Mouse (Mus musculus) C2C12 (cell line): ENCODE results near the gene Mrpl54. TPM values are rescaled to one million over a fixed set of nuclear protein-coding genes. Genes with fewer than 3 reads are reported as not detected.

Experiments
- H3K27me3 ChIP-seq: one replicate; pipeline ENCODE4 v1.6.1; 2011; ENCODE audit not compliant: control insufficient read depth, insufficient read depth, insufficient read length
- H3K36me3 ChIP-seq: one replicate; pipeline ENCODE4 v1.6.1; 2011; ENCODE audit not compliant: control insufficient read depth, insufficient read depth
- H3K4me3 ChIP-seq: one replicate; pipeline ENCODE4 v1.5.1; 2011; ENCODE audit warnings: mild to moderate bottlenecking, control low read depth; ENCODE audit not compliant: poor library complexity, insufficient read depth, severe bottlenecking
- H3K79me2 ChIP-seq: one replicate; pipeline ENCODE4 v1.6.1; 2011; ENCODE audit not compliant: control insufficient read depth, insufficient read depth
- H3K79me3 ChIP-seq: one replicate; pipeline ENCODE4 v1.6.1; 2011; ENCODE audit warnings: low read depth, control low read depth
- H3ac ChIP-seq: one replicate; pipeline ENCODE3; 2011; ENCODE audit warnings: low read depth; ENCODE audit not compliant: control insufficient read depth, insufficient read length
- CEBPB ChIP-seq: IDR thresholded peaks from one replicate; pipeline ENCODE4 v1.6.1; 2011; ENCODE audit warnings: low read depth, mild to moderate bottlenecking, control low read depth, moderate library complexity
- CTCF ChIP-seq: IDR thresholded peaks from one replicate; pipeline ENCODE4 v1.5.1; 2011; ENCODE audit not compliant: control insufficient read depth, insufficient read depth, insufficient read length
- FOSL1 ChIP-seq: IDR thresholded peaks from one replicate; pipeline ENCODE4 v1.8.0; 2011; ENCODE audit warnings: mild to moderate bottlenecking, low read length; ENCODE audit not compliant: poor library complexity, insufficient read depth, severe bottlenecking
- MAX ChIP-seq: IDR thresholded peaks from one replicate; pipeline ENCODE4 v1.6.1; 2011; ENCODE audit warnings: mild to moderate bottlenecking, control low read depth
- MYOD1 ChIP-seq: IDR thresholded peaks from one replicate; pipeline ENCODE4 v1.6.1; 2011; ENCODE audit warnings: low read depth; ENCODE audit not compliant: control insufficient read depth, insufficient read length
- MYOG ChIP-seq: IDR thresholded peaks from one replicate; pipeline ENCODE4 v1.6.1; 2011; ENCODE audit not compliant: control insufficient read depth, insufficient read length; ENCODE audit errors: extremely low read depth
- USF1 ChIP-seq: IDR thresholded peaks from one replicate; pipeline ENCODE4 v1.6.1; 2011; ENCODE audit warnings: low read depth, mild to moderate bottlenecking, control low read depth, moderate library complexity
- polyA plus RNA-seq: library from polyadenylated mRNA; unstranded; fragments of >200 nt; fragmentation: generic; extraction: Trizol; gene quantifications from one replicate; pipeline ENCODE4 v1.2.1, GENCODE M21; 2012; ENCODE audit warnings: missing spikeins

Mrpl54 gene
- polyA plus RNA-seq, 1 experiment, result 174 TPM

- Histone ChIP-seq H3ac (no peak overlapping the region), H3K27me3 (no peaks in the 10 kb centered on the region), H3K4me3 (no peak overlapping the region), H3K79me2 (peaks cover 94% of the 10 kb centered on the region), H3K79me3 (peaks cover 51% of the 10 kb centered on the region), H3K36me3 (no peaks in the 10 kb centered on the region)
- no peak for TF ChIP-seq USF1
- no peak for TF ChIP-seq FOSL1
- no peak for TF ChIP-seq MAX
- no peak for TF ChIP-seq MYOG
- TF ChIP-seq CTCF, result no peak
- TF ChIP-seq CEBPB, result no peak
- TF ChIP-seq MYOD1, result no peak
Observed at GRCm38 (mm10) chr10:81298369-81299100, 31.8 kb upstream of the Mrpl54 start.

- Histone ChIP-seq H3K27me3 (no peaks in the 10 kb centered on the region), H3K4me3 (no peak overlapping the region), H3ac (no peak overlapping the region), H3K79me3 (peaks cover 52% of the 10 kb centered on the region), H3K79me2 (peaks cover 94% of the 10 kb centered on the region), H3K36me3 (no peaks in the 10 kb centered on the region)
- TF ChIP-seq CEBPB (no peak), MYOD1 (no peak), FOSL1 (no peak), CTCF (no peak), MAX (no peak), USF1 (no peak), MYOG (no peak)
Observed at GRCm38 (mm10) chr10:81297845-81298244, 31.1 kb upstream of the Mrpl54 start.

DNA sequence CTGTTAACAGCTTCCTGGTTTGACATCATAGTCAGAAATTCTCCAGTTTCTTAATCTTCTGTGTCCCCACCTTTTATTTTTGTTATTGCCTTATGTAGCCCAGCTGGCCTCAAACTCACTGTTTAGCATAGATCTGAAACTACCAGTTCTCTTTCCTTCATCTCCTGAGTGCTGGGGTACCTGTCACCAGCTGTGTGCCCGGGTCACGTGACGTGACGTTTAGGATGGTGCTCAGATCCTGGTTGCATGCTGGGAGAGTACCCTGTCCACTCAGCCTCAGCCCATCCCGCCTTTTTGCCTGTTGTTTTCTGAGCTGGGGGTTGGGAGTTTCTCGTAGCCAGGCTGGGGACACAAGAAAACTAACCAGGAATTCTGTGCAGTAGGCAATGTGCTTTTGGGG is 30.5 kb upstream of the Mrpl54 start:
- H3K79me2 ChIP-seq, result peaks cover 93% of the 10 kb centered on the region

DNA sequence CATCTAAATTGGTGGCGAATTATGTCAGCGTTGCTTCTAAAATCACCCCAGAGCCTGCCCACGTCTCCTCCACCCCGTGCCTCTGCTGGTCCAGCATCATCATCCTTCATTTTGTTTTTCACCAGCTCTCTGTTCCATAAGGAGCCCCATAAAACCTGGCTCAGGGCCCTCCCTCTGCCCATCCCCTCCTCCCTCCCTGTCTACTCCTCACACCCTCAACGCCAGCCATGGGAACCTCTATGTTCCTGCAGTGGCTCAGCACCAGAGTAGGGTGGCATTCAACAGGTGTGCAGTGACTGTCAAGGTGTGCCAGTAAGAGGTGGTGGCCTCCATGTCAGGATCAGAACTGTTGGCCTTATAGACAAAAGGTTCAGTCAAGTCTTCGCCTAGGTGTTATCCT is 28.5 kb upstream of the Mrpl54 start:
- no peaks in the 10 kb centered on the region for H3K36me3 ChIP-seq
- TF ChIP-seq MYOD1 (no peak), MYOG (no peak), CEBPB (no peak), CTCF (no peak), USF1 (no peak), MAX (no peak)
- no peak overlapping the region for H3ac ChIP-seq
- peaks cover 50% of the 10 kb centered on the region for H3K79me3 ChIP-seq
- peaks cover 72% of the 10 kb centered on the region for H3K79me2 ChIP-seq
- no peak overlapping the region for H3K4me3 ChIP-seq
- H3K27me3 ChIP-seq, result no peaks in the 10 kb centered on the region

More for the DNA sequence above, 30.5 kb upstream of the Mrpl54 start:
- no peaks in the 10 kb centered on the region for H3K36me3 ChIP-seq
- H3ac ChIP-seq, result no peak overlapping the region
- no peak for TF ChIP-seq MYOG
- TF ChIP-seq CTCF, result no peak
- TF ChIP-seq FOSL1, result no peak
- no peak for TF ChIP-seq MAX
- TF ChIP-seq MYOD1, result no peak
- TF ChIP-seq USF1, result no peak
- H3K4me3 ChIP-seq, result no peak overlapping the region
- no peaks in the 10 kb centered on the region for H3K27me3 ChIP-seq
- H3K79me3 ChIP-seq, result peaks cover 52% of the 10 kb centered on the region

DNA sequence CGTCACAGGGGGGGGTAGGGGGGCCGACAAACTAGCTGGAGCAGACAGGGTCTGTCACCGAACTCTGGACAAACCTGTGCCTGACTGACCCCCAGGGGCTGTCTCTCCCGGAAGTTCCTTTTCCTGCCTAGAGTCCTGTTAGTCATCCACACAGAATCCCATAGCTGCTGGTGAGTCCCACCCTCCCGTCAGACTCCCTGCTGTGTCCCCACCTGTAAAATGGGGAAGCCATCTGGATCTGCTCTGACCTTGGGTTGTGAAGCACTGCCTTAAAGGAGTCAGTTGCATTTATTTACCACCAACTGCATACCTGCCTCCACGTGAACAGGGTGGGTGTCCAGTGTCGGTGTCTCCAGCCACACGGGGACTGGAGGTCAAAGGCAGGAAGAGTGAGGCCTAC is 27.7 kb upstream of the Mrpl54 start:
- peaks cover 65% of the 10 kb centered on the region for H3K79me2 ChIP-seq
- peaks cover 50% of the 10 kb centered on the region for H3K79me3 ChIP-seq
- no peak for TF ChIP-seq MAX
- no peak for TF ChIP-seq USF1
- no peak for TF ChIP-seq MYOD1
- TF ChIP-seq FOSL1, result no peak
- TF ChIP-seq CTCF, result no peak
- TF ChIP-seq MYOG, result no peak
- no peak for TF ChIP-seq CEBPB
- no peaks in the 10 kb centered on the region for H3K27me3 ChIP-seq
- no peak overlapping the region for H3K4me3 ChIP-seq
- no peaks in the 10 kb centered on the region for H3K36me3 ChIP-seq
- H3ac ChIP-seq, result no peak overlapping the region
